Mouse (Mus musculus): ENCODE results near the gene Gm884. TPM values are rescaled to one million over a fixed set of nuclear protein-coding genes. Genes with fewer than 3 reads are reported as not detected.

Gm884 gene
- polyA plus RNA-seq, 1 experiment from 2014 or later: not detected

GRCm38 (mm10) chr11:103649301-103649982 is 28.5 kb upstream of the Gm884 start, which contains the start of gene Rprml:
TSS of gene Rprml (plus strand) at chr11:103649570.
- H3K36me3 ChIP-seq: no peaks in the 10 kb centered on the region
- WGBS: under 1% methylated on average over 71 of the region's 71 CpGs
- H3K27me3 ChIP-seq: peaks cover 91% of the 10 kb centered on the region
- peak within 1 kb of the TSS; percentile 42 for H3K4me3 ChIP-seq (replicated peaks)
- no peaks in the 10 kb centered on the region for H3K9me3 ChIP-seq (replicated peaks)
- ATAC-seq (replicated peaks; ENCODE audit: low FRiP score): peak; percentile 47
- H3K9ac ChIP-seq: no peak within 1 kb of the TSS
- no peak within 1 kb of the TSS for H3K27ac ChIP-seq
- peak within 1 kb of the TSS; percentile 75 for H3K4me2 ChIP-seq
- peaks cover 20% of the 10 kb centered on the region for H3K4me1 ChIP-seq

- H3K4me1 ChIP-seq: peaks cover 20% of the 10 kb centered on the region
- H3K9me3 ChIP-seq (replicated peaks): no peaks in the 10 kb centered on the region
- H3K9ac ChIP-seq: no peak overlapping the region
- no peak overlapping the region for H3K27ac ChIP-seq
- no peak overlapping the region for H3K4me3 ChIP-seq (replicated peaks)
- H3K4me2 ChIP-seq: no peak overlapping the region
- 34% methylated on average over 7 of the region's 7 CpGs for WGBS
- peaks cover 83% of the 10 kb centered on the region for H3K27me3 ChIP-seq
- ATAC-seq (replicated peaks; ENCODE audit: low FRiP score): no peak
- H3K36me3 ChIP-seq: no peaks in the 10 kb centered on the region
Observed at GRCm38 (mm10) chr11:103648656-103649055, 27.7 kb upstream of the Gm884 start.

DNA sequence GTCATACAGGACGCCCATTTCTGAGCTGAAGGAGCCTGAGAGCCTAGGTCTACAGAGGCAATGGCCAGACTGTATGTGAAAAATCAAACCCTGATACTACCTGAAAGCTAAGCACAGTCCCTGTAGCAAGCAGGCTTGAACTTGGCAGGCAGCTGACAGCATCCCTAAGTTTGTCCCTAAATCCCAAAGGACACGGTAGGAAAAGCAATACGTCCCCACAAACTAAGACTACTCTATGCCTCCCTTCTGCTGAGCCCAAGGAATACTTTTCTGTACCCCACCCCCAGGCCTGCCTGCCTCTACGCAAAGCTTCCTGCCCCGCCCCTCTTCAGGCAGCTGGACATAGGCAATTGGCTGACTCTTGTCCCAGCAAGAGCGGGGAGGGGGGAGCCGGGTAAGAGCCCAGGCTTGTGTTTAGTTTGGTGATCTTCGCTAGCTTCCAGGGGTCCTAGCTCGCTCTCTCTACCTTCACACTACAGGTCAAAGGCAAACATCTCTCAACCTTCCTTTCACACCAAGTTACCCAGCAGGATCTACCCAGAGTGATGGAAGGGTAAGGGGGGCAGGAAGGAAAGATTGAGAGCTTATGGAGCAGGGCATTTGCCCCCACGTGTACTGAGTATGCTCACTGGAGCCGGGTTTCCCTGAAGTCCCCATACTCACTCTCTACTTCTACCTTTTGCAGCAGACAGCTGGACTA is 27.1 kb upstream of the Gm884 start:
- H3K27ac ChIP-seq: no peak overlapping the region
- peaks cover 20% of the 10 kb centered on the region for H3K4me1 ChIP-seq
- H3K9me3 ChIP-seq (replicated peaks): no peaks in the 10 kb centered on the region
- H3K36me3 ChIP-seq: no peaks in the 10 kb centered on the region
- 0 out of 2 replicates have a peak overlapping the region, but pooled peaks have one; percentile 9 for H3K4me2 ChIP-seq
- H3K9ac ChIP-seq: no peak overlapping the region
- ATAC-seq (replicated peaks; ENCODE audit: low FRiP score): no peak
- H3K27me3 ChIP-seq: peaks cover 82% of the 10 kb centered on the region
- no peak overlapping the region for H3K4me3 ChIP-seq (replicated peaks)
- 11% methylated on average over 11 of the region's 11 CpGs for WGBS

DNA sequence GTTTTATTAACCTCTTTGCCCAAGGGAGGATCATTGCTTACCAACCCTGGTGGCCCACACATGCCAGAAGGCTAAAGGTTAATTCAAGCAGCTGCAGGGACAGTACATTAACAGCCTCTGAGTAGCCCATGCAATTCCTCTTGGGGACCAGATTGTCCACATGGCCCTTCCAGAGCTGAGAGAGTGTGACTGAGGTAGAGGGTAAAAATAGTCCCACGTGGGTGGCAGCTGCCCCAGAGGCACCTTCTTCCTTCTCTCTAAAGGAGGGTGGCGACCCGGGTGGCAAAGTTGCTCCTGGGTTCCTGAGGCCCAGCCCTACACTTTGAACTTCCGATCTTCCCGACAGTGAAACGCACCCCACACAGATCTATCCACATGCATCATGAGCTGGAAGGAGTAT is 25.4 kb upstream of the Gm884 start:
- 52% methylated on average over 6 of the region's 6 CpGs for WGBS
- Histone ChIP-seq H3K27ac (no peak overlapping the region), H3K4me2 (no peak overlapping the region), H3K9ac (no peak overlapping the region), H3K4me3 (replicated peaks) (no peak overlapping the region), H3K36me3 (no peaks in the 10 kb centered on the region), H3K4me1 (peaks cover 20% of the 10 kb centered on the region), H3K9me3 (replicated peaks) (no peaks in the 10 kb centered on the region), H3K27me3 (peaks cover 78% of the 10 kb centered on the region)
- ATAC-seq (replicated peaks; ENCODE audit: low FRiP score): no peak

GRCm38 (mm10) chr11:103645731-103646130 is 24.8 kb upstream of the Gm884 start:
- Histone ChIP-seq H3K4me3 (replicated peaks) (no peak overlapping the region), H3K27ac (no peak overlapping the region), H3K36me3 (no peaks in the 10 kb centered on the region), H3K4me1 (peaks cover 20% of the 10 kb centered on the region), H3K9me3 (replicated peaks) (no peaks in the 10 kb centered on the region), H3K9ac (no peak overlapping the region), H3K27me3 (peaks cover 78% of the 10 kb centered on the region), H3K4me2 (no peak overlapping the region)
- ATAC-seq (replicated peaks; ENCODE audit: low FRiP score): no peak
- 23% methylated on average over 8 of the region's 8 CpGs for whole genome bisulfite sequencing

DNA sequence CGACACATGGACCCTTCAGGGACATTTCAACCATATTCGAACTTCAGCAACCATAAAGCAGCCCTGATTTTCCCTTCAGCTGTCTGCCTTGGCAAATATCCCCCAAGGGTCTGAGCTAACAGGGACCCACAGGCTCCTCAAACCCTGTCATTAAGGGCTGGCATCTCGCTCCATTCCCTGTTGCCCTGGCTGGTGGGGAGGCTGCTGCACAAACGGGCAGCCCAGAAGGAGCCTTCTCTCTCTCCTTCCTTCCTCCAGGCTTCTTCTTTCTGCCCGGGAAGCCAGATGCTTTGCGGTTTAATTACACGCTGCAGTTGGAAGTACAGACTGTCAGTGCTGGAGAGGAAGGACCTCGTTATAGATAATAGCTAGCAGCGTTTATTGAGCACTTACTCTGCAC is 22.3 kb upstream of the Gm884 start:
- peaks cover 74% of the 10 kb centered on the region for H3K27me3 ChIP-seq
- H3K4me1 ChIP-seq: 0 out of 2 replicates have a peak, but pooled peaks cover 6% of the 10 kb centered on the region
- H3K4me3 ChIP-seq (replicated peaks): no peak overlapping the region
- H3K9me3 ChIP-seq (replicated peaks): no peaks in the 10 kb centered on the region
- no peak overlapping the region for H3K4me2 ChIP-seq
- no peak overlapping the region for H3K9ac ChIP-seq
- H3K36me3 ChIP-seq: no peaks in the 10 kb centered on the region
- 67% methylated on average over 9 of the region's 9 CpGs for WGBS
- H3K27ac ChIP-seq: no peak overlapping the region
- ATAC-seq (replicated peaks; ENCODE audit: low FRiP score): no peak

DNA sequence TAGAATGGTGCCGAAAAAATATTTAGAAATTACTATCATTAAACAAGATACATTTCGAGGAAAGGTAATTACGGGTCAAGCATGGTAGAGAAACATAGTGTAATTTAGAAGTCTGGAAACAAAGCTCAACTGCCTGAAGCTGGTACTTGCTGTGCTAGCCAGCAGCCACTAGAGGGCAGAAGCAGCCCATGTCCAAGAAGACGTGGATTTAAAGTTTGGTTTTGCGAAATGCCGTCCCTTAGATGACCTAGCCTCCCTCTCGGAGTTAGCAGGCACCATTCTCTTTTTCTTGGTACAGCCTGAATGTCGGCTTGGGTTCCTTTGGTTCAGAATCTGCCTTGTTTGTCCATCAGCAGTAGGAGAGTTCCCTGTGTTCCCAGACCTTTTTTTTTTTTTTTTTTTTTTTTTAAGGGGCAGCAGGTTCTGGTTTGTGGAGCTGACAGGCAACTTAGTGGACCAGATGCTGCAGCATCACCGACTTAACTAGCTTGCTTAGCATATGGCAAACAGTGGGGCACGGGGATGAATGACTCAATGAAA is 18.5 kb upstream of the Gm884 start:
- no peak overlapping the region for H3K4me2 ChIP-seq
- no peaks in the 10 kb centered on the region for H3K4me1 ChIP-seq
- H3K36me3 ChIP-seq: no peaks in the 10 kb centered on the region
- H3K4me3 ChIP-seq (replicated peaks): no peak overlapping the region
- H3K27ac ChIP-seq: no peak overlapping the region
- H3K9me3 ChIP-seq (replicated peaks): no peaks in the 10 kb centered on the region
- WGBS: 5% methylated on average over 10 of the region's 10 CpGs
- no peak for ATAC-seq (replicated peaks; ENCODE audit: low FRiP score)
- H3K27me3 ChIP-seq: peaks cover 48% of the 10 kb centered on the region
- H3K9ac ChIP-seq: no peak overlapping the region

GRCm38 (mm10) chr11:103638790-103639189 is 17.9 kb upstream of the Gm884 start, which contains the start of gene Lyzl6:
TSS of gene Lyzl6 (minus strand) at chr11:103638890.
- ATAC-seq (replicated peaks; ENCODE audit: low FRiP score): no peak
- Histone ChIP-seq H3K9me3 (replicated peaks) (no peaks in the 10 kb centered on the region), H3K4me1 (no peaks in the 10 kb centered on the region), H3K27me3 (peaks cover 48% of the 10 kb centered on the region), H3K27ac (no peak within 1 kb of the TSS), H3K4me3 (replicated peaks) (no peak within 1 kb of the TSS), H3K36me3 (no peaks in the 10 kb centered on the region), H3K9ac (no peak within 1 kb of the TSS), H3K4me2 (no peak within 1 kb of the TSS)
- 77% methylated on average over 3 of the region's 3 CpGs for WGBS

DNA sequence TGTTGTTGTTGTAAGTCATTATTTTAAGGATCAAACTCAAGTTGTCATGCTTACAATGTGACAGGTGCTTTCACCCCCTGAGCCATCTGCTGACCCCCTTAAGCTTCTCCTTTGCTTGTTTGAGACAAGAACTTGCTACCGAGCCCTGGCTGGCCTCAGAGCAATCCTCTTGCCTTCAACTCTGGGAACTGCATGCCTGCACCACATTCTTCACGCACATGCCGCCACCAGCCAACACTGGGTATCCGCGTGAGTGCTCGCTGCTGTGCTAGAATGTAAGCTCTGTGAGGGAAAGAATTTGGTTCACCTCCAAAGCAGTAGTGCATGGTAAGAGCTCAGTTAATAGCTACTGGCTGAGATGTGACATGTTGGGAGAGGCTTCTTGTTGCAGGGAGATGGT is 15.3 kb upstream of the Gm884 start:
- WGBS: 82% methylated on average over 6 of the region's 6 CpGs

GRCm38 (mm10) chr11:103635481-103635880 is 14.5 kb upstream of the Gm884 start:
- Histone ChIP-seq H3K9ac (no peak overlapping the region), H3K27ac (no peak overlapping the region), H3K4me2 (no peak overlapping the region), H3K4me3 (replicated peaks) (no peak overlapping the region), H3K27me3 (peaks cover 22% of the 10 kb centered on the region), H3K9me3 (replicated peaks) (no peaks in the 10 kb centered on the region), H3K36me3 (no peaks in the 10 kb centered on the region), H3K4me1 (no peaks in the 10 kb centered on the region)
- WGBS: 71% methylated on average over 3 of the region's 3 CpGs
- ATAC-seq (replicated peaks; ENCODE audit: low FRiP score): no peak

More for the DNA sequence above, 15.3 kb upstream of the Gm884 start:
- Histone ChIP-seq H3K4me2 (no peak overlapping the region), H3K4me1 (no peaks in the 10 kb centered on the region), H3K9me3 (replicated peaks) (no peaks in the 10 kb centered on the region), H3K27me3 (peaks cover 29% of the 10 kb centered on the region), H3K9ac (no peak overlapping the region), H3K36me3 (no peaks in the 10 kb centered on the region), H3K27ac (no peak overlapping the region), H3K4me3 (replicated peaks) (no peak overlapping the region)
- ATAC-seq (replicated peaks; ENCODE audit: low FRiP score): no peak

GRCm38 (mm10) chr11:103634806-103635205 is 13.9 kb upstream of the Gm884 start:
- no peak overlapping the region for H3K9ac ChIP-seq
- H3K4me2 ChIP-seq: no peak overlapping the region
- peaks cover 15% of the 10 kb centered on the region for H3K27me3 ChIP-seq
- no peak for ATAC-seq (replicated peaks; ENCODE audit: low FRiP score)
- H3K4me3 ChIP-seq (replicated peaks): no peak overlapping the region
- no peaks in the 10 kb centered on the region for H3K4me1 ChIP-seq
- 86% methylated on average over 7 of the region's 7 CpGs for WGBS
- H3K27ac ChIP-seq: no peak overlapping the region
- no peaks in the 10 kb centered on the region for H3K9me3 ChIP-seq (replicated peaks)
- H3K36me3 ChIP-seq: no peaks in the 10 kb centered on the region

DNA sequence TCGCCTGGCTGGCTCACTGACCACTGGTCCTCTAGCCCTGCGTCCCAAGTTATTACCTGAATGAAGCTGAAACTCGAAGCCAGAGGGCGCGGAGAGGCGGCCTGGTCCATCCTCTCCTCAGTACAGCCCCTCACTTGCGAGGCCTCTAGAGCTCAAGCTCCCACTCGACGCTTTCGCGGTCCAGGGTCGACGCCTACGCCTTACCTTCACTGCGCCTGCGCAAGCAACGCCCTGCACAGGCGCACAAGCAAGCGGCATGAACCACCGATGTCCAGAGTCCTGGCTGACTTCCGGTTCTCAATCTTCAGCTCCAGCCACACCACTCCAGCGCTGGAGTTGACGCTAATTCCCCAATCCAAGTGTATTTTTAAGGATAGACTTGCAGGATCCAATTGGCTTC is 6.5 kb upstream of the Gm884 start:
- no peak overlapping the region for H3K4me3 ChIP-seq (replicated peaks)
- no peak overlapping the region for H3K4me2 ChIP-seq
- no peak overlapping the region for H3K27ac ChIP-seq
- WGBS: 81% methylated on average over 23 of the region's 23 CpGs
- H3K36me3 ChIP-seq: no peaks in the 10 kb centered on the region
- ATAC-seq (replicated peaks; ENCODE audit: low FRiP score): no peak
- no peaks in the 10 kb centered on the region for H3K9me3 ChIP-seq (replicated peaks)
- H3K9ac ChIP-seq: no peak overlapping the region
- H3K27me3 ChIP-seq: peaks cover 2% of the 10 kb centered on the region; the same call in 1 of the 2 replicates
- no peaks in the 10 kb centered on the region for H3K4me1 ChIP-seq
